10 mouse cellular contexts compared by ENCODE assay signal in genomic region chrX:168124043-168124442, GRCm38 (mm10).
DNase-seq lines count a peak whose midpoint lies in the region; ATAC-seq and TF ChIP-seq lines count a peak whose summit lies in the region.
"Had no signal": no experiment of that assay in that cellular context is flagged by ENCODE, and none has a peak within 500 bp of the region (broad histone marks: within the 10 kb centered on the region; RNA-seq: fewer than 3 reads in every experiment).

No protein-coding gene starts in this region.

- H3K4me3 ChIP-seq in lung, embryonic 14.5 days (ENCODE audit: low read depth, low read length): peak overlapping the region; percentile 34
- H3K4me3 ChIP-seq in limb, embryonic 10.5 days: peak overlapping the region; percentile 52
- peak overlapping the region; percentile 34 for H3K4me3 ChIP-seq in stomach, embryonic 14.5 days (ENCODE audit: low read depth, low read length)

- H3K9ac ChIP-seq in lung, embryonic 14.5 days: no peak overlapping the region
- no peak overlapping the region for H3K9ac ChIP-seq in stomach, embryonic 14.5 days (replicated peaks; ENCODE audit: low read depth, low read length)

- no peaks in the 10 kb centered on the region for H3K4me1 ChIP-seq in lung, embryonic 14.5 days (ENCODE audit: insufficient read depth)
- H3K4me1 ChIP-seq in limb, embryonic 10.5 days: no peaks in the 10 kb centered on the region
- H3K4me1 ChIP-seq in stomach, embryonic 14.5 days (ENCODE audit: control insufficient read depth, insufficient read depth, low read length): no peaks in the 10 kb centered on the region

- H3K27me3 ChIP-seq in lung, embryonic 14.5 days (ENCODE audit: insufficient read depth, low read length): peaks cover 24% of the 10 kb centered on the region
- peaks cover 97% of the 10 kb centered on the region for H3K27me3 ChIP-seq in limb, embryonic 10.5 days (ENCODE audit: low read depth, poor library complexity, severe bottlenecking)
- peaks cover 10% of the 10 kb centered on the region; the same call in 1 of the 2 replicates for H3K27me3 ChIP-seq in stomach, embryonic 14.5 days (ENCODE audit: control insufficient read depth, insufficient read depth, low read length)

- H3K27ac ChIP-seq in lung, embryonic 14.5 days (ENCODE audit: low read depth): no peak overlapping the region
- H3K27ac ChIP-seq in limb, embryonic 10.5 days: no peak overlapping the region
- no peak overlapping the region for H3K27ac ChIP-seq in stomach, embryonic 14.5 days (ENCODE audit: low read length)
- H3K27ac ChIP-seq: macrophage had no signal

- no peak for TF ChIP-seq CTCF in lung, embryonic 14.5 days (IDR thresholded peaks at IDR 0.05; ENCODE audit: low read depth)

- DNase-seq in adrenal gland, postnatal 10 days: peak; percentile 1
- no peak for DNase-seq in adrenal gland, adult 2 months
- no peak for DNase-seq in lung, embryonic 14.5 days
- DNase-seq in lung, postnatal 36 days: no peak
- DNase-seq in limb, embryonic 10.5 days (ENCODE audit: low spot score): no peak
- no peak for DNase-seq in gastrocnemius, adult 18-20 months (ENCODE audit: low spot score)
- no peak for DNase-seq in gastrocnemius, postnatal 4 days (ENCODE audit: low spot score in 2 of 2)

- H3K4me2 ChIP-seq in lung, embryonic 14.5 days: peak overlapping the region; percentile 69
- peak overlapping the region; percentile 60 for H3K4me2 ChIP-seq in stomach, embryonic 14.5 days (replicated peaks; ENCODE audit: low read depth, low read length)

- 13% methylated on average over 8 of the region's 8 CpGs for WGBS in lung, embryonic 14.5 days
- WGBS in limb, embryonic 10.5 days: 15% methylated on average over 8 of the region's 8 CpGs
- 19% methylated on average over 8 of the region's 8 CpGs for WGBS in stomach, embryonic 14.5 days

- no peak for ATAC-seq in lung, embryonic 14.5 days (ENCODE audit: insufficient read depth)
- no peak for ATAC-seq in stomach, embryonic 14.5 days (ENCODE audit: insufficient number of reproducible peaks, insufficient read depth, low FRiP score, low read depth)
- ATAC-seq: inflammation-experienced regulatory T-cells, adult 6 months had no signal

- no peaks in the 10 kb centered on the region for H3K36me3 ChIP-seq in lung, embryonic 14.5 days (ENCODE audit: insufficient read depth)
- H3K36me3 ChIP-seq in limb, embryonic 10.5 days: no peaks in the 10 kb centered on the region
- H3K36me3 ChIP-seq in stomach, embryonic 14.5 days (ENCODE audit: control insufficient read depth, insufficient read depth, low read length): no peaks in the 10 kb centered on the region

- no peaks in the 10 kb centered on the region for H3K9me3 ChIP-seq in lung, embryonic 14.5 days (ENCODE audit: low read depth, low read length)
- H3K9me3 ChIP-seq in limb, embryonic 10.5 days (replicated peaks): no peaks in the 10 kb centered on the region
- H3K9me3 ChIP-seq in stomach, embryonic 14.5 days (ENCODE audit: control insufficient read depth, low read depth, low read length): no peaks in the 10 kb centered on the region
